Comparison of ENCODE assay signal across 18 mouse cellular contexts in genomic region chr5:132817665-132818064, GRCm38 (mm10).
"Had no signal": no experiment of that assay in that cellular context is flagged by ENCODE, and none has a peak within 500 bp of the region (broad histone marks: within the 10 kb centered on the region; RNA-seq: fewer than 3 reads in every experiment).

No protein-coding gene starts in this region.

- H3K9ac ChIP-seq: liver, embryonic 15.5 days; liver, postnatal 0 days; lung, embryonic 15.5 days; midbrain, embryonic 12.5 days; neural tube, embryonic 12.5 days; stomach, embryonic 15.5 days had no signal

- H3K4me2 ChIP-seq: liver, embryonic 15.5 days; lung, embryonic 15.5 days; midbrain, embryonic 12.5 days; neural tube, embryonic 12.5 days; stomach, embryonic 15.5 days had no signal

- H3K4me1 ChIP-seq: liver, embryonic 15.5 days; lung, embryonic 15.5 days; megakaryocyte, embryonic 14.5 days; midbrain, embryonic 12.5 days; neural tube, embryonic 12.5 days; stomach, embryonic 15.5 days had no signal

- H3K9me3 ChIP-seq: liver, embryonic 15.5 days; lung, embryonic 15.5 days; midbrain, embryonic 12.5 days; neural tube, embryonic 12.5 days; stomach, embryonic 15.5 days had no signal

- H3K27me3 ChIP-seq: liver, embryonic 15.5 days; lung, embryonic 15.5 days; megakaryocyte, embryonic 14.5 days; midbrain, embryonic 12.5 days; neural tube, embryonic 12.5 days; stomach, embryonic 15.5 days had no signal

- DNase-seq: liver, postnatal 0 days; lung, adult 2 months; lung, postnatal 14 days; lung, postnatal 36 days; midbrain, embryonic 14.5 days; right cerebral cortex, postnatal 14 days; thymus, adult 18-20 months; thymus, postnatal 25 days; thymus, postnatal 4 days had no signal

- ATAC-seq: liver, postnatal 0 days; lung, postnatal 0 days; midbrain, embryonic 16.5 days had no signal

- H3K4me3 ChIP-seq: liver, embryonic 15.5 days; lung, embryonic 15.5 days; megakaryocyte, embryonic 14.5 days; midbrain, embryonic 12.5 days; neural tube, embryonic 12.5 days; stomach, embryonic 15.5 days had no signal

- H3K36me3 ChIP-seq: liver, embryonic 15.5 days; lung, embryonic 15.5 days; midbrain, embryonic 12.5 days; neural tube, embryonic 12.5 days; stomach, embryonic 15.5 days had no signal

- H3K27ac ChIP-seq: liver, embryonic 15.5 days; lung, embryonic 15.5 days; macrophage; midbrain, embryonic 12.5 days; neural tube, embryonic 12.5 days; stomach, embryonic 15.5 days had no signal
